ENCODE assay signal across 9 mouse cellular contexts in the genomic region with DNA sequence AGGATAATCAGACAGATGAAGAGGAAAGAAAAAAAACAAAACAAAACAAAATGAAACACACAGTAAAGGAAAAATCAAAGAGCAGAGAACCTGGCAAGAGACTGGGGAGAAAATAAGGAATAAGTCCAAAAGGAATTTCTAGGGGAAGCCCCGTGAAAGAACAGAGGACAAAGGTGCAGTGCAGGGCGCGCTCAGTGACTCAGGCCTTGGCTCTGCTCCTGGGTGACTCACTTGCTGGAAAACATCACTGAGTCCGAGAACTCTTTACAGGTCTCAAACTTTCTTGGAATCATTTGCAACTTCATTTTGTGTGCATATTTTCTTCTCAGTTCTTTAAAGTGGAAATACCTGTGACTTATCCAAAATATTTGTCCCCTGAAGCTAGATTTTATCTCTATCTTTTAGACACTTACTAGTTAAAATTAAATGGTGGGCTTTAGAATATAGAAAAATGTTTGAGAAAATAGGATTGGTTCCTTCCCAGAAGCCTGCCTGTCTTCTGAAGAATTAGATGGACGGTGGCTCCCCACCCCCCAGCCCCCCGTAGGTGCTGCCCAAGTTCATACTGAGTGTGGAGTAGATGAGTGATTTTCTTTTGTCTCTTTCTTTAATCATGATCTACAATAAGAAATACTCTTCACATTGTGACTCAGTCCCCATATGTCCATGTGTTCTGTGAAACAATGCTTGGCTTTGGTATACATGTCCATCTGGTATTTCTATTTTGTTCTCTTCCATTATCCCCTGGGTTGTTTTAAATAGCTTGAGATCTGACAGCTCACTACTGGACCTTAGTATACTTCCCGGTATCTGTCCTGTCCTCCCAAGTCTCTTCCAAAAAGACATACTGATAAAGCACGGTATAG.
A peak's percentile ranks its signal among the peaks of the same experiment; 100 is the strongest.
DNase-seq lines count a peak whose midpoint lies in the region; ATAC-seq and TF ChIP-seq lines count a peak whose summit lies in the region.
"Had no signal": no experiment of that assay in that cellular context is flagged by ENCODE, and none has a peak within 500 bp of the region (broad histone marks: within the 10 kb centered on the region; RNA-seq: fewer than 3 reads in every experiment).

No protein-coding gene starts in this region.

- intact Hi-C loops in left cerebral cortex, postnatal 10 days (cut with DNase I): loop anchor here (5.0 kb wide), 1 partner anchor 34 kb away; no protein-coding TSS in a partner anchor

- no peak for TF ChIP-seq CTCF in lung, postnatal 0 days (IDR thresholded peaks at IDR 0.05)

- DNase-seq in left cerebral cortex, adult 18-20 months (ENCODE audit: low spot score in 2 of 2): peak; percentile 43 to 51
- DNase-seq in left cerebral cortex, postnatal 10 days (ENCODE audit: extremely low spot score in 1 of 2, low spot score in 2 of 2): no peak
- peak; percentile 81 for DNase-seq in adrenal gland, postnatal 10 days
- no peak for DNase-seq in hindbrain, embryonic 10.5 days (ENCODE audit: low spot score)
- DNase-seq in lung, postnatal 0 days (ENCODE audit: low spot score): peak; percentile 66
- no peak for DNase-seq in retina, embryonic 14.5 days (ENCODE audit: low spot score)
- no peak for DNase-seq in spleen, postnatal 36 days (ENCODE audit: low spot score in 2 of 2)

- peak; percentile 47; the same call in 1 of the 2 replicates for TF ChIP-seq EP300 in lung, postnatal 0 days (IDR thresholded peaks at IDR 0.05)

- no peaks in the 10 kb centered on the region for H3K36me3 ChIP-seq in forebrain, embryonic 16.5 days (ENCODE audit: control insufficient read depth, insufficient read depth)
- H3K36me3 ChIP-seq in hindbrain, embryonic 10.5 days: no peaks in the 10 kb centered on the region
- no peaks in the 10 kb centered on the region for H3K36me3 ChIP-seq in lung, postnatal 0 days (ENCODE audit: insufficient read depth, low read length)
- H3K36me3 ChIP-seq: neural tube, embryonic 12.5 days had no signal

- no peak overlapping the region for H3K4me3 ChIP-seq in forebrain, embryonic 16.5 days (replicated peaks; ENCODE audit: low read length)
- H3K4me3 ChIP-seq in hindbrain, embryonic 10.5 days: no peak overlapping the region
- no peak overlapping the region for H3K4me3 ChIP-seq in lung, postnatal 0 days (ENCODE audit: low read depth, low read length)
- H3K4me3 ChIP-seq: neural tube, embryonic 12.5 days had no signal

- H3K9me3 ChIP-seq in forebrain, embryonic 16.5 days (ENCODE audit: control insufficient read depth, low read length): no peaks in the 10 kb centered on the region
- no peaks in the 10 kb centered on the region for H3K9me3 ChIP-seq in hindbrain, embryonic 10.5 days
- H3K9me3 ChIP-seq in lung, postnatal 0 days (ENCODE audit: low read length): no peaks in the 10 kb centered on the region
- H3K9me3 ChIP-seq: neural tube, embryonic 12.5 days had no signal

- H3K27me3 ChIP-seq in forebrain, embryonic 16.5 days (replicated peaks; ENCODE audit: control insufficient read depth, insufficient read depth, low read length): no peaks in the 10 kb centered on the region
- H3K27me3 ChIP-seq in hindbrain, embryonic 10.5 days (ENCODE audit: insufficient read depth, poor library complexity, severe bottlenecking): no peaks in the 10 kb centered on the region
- H3K27me3 ChIP-seq in lung, postnatal 0 days (replicated peaks; ENCODE audit: insufficient read depth, low read length): no peaks in the 10 kb centered on the region
- H3K27me3 ChIP-seq: neural tube, embryonic 12.5 days had no signal

- H3K4me1 ChIP-seq in forebrain, embryonic 16.5 days (replicated peaks; ENCODE audit: control insufficient read depth, insufficient read depth, low read length): no peaks in the 10 kb centered on the region; the same call in 1 of the 2 replicates
- peaks cover 18% of the 10 kb centered on the region for H3K4me1 ChIP-seq in hindbrain, embryonic 10.5 days (replicated peaks)
- H3K4me1 ChIP-seq in lung, postnatal 0 days (ENCODE audit: insufficient read depth, low read depth, low read length): no peaks in the 10 kb centered on the region

- no peak overlapping the region; the same call in none of the 2 replicates for H3K4me2 ChIP-seq in forebrain, embryonic 16.5 days (ENCODE audit: low read length)
- H3K4me2 ChIP-seq in lung, postnatal 0 days (replicated peaks; ENCODE audit: low read depth, low read length): no peak overlapping the region
- H3K4me2 ChIP-seq: neural tube, embryonic 12.5 days had no signal

- peak; percentile 49 for ATAC-seq in forebrain, embryonic 16.5 days
- ATAC-seq in lung, postnatal 0 days: peak; percentile 72; the same call in 1 of the 2 replicates

- H3K27ac ChIP-seq in forebrain, embryonic 16.5 days (ENCODE audit: low read length): peak overlapping the region; percentile 57
- H3K27ac ChIP-seq in hindbrain, embryonic 10.5 days: peak overlapping the region; percentile 23; the same call in 1 of the 2 replicates
- no peak overlapping the region for H3K27ac ChIP-seq in lung, postnatal 0 days (ENCODE audit: low read length)
- H3K27ac ChIP-seq: neural tube, embryonic 12.5 days had no signal

- 19% methylated on average over 8 of the region's 8 CpGs for WGBS in forebrain, embryonic 16.5 days
- WGBS in hindbrain, embryonic 10.5 days: 72% methylated on average over 8 of the region's 8 CpGs
- 55% methylated on average over 8 of the region's 8 CpGs for WGBS in lung, postnatal 0 days

- no peak overlapping the region for H3K9ac ChIP-seq in forebrain, embryonic 16.5 days (replicated peaks; ENCODE audit: low read depth, low read length)
- no peak overlapping the region for H3K9ac ChIP-seq in lung, postnatal 0 days (replicated peaks; ENCODE audit: low read depth)
- H3K9ac ChIP-seq: neural tube, embryonic 12.5 days had no signal

Comparison
In these comparisons a context has a peak if more than half of its experiments do, and no peak if none do; other contexts are left out.
1. DNase-seq: peak in left cerebral cortex, adult 18-20 months (2 of 2), adrenal gland, postnatal 10 days (single experiment) and lung, postnatal 0 days (single experiment); none in left cerebral cortex, postnatal 10 days (0 of 2), hindbrain, embryonic 10.5 days (single experiment), retina, embryonic 14.5 days (single experiment) and spleen, postnatal 36 days (0 of 2).